Mouse (Mus musculus) liver, embryonic 13.5 days (tissue): ENCODE results near the gene A130010J15Rik. TPM values are rescaled to one million over a fixed set of nuclear protein-coding genes. Genes with fewer than 3 reads are reported as not detected.
A peak's percentile ranks its signal among the peaks of the same experiment; 100 is the strongest.

Experiments
- ATAC-seq: fragments of 200-750 bp; cut with Nextera tagmentation; 2 replicates; pipeline ENCODE4 v1.8.0; 2017; ENCODE audit warnings: low read depth, mild to moderate bottlenecking, moderate number of reproducible peaks, moderate library complexity
- DNase-seq: peaks from one replicate; pipeline ENCODE4 v3.0.0; 2022
- H3K27ac ChIP-seq: fragments of 300-500 bp; sonication (generic); 2 replicates; pipeline ENCODE4 v1.5.1; 2015; ENCODE audit warnings: moderate library complexity, mild to moderate bottlenecking, inconsistent platforms
- H3K27me3 ChIP-seq: fragments of 300-500 bp; sonication (generic); 2 replicates; pipeline ENCODE4 v1.6.1; 2015; ENCODE audit warnings: mild to moderate bottlenecking, inconsistent platforms
- H3K36me3 ChIP-seq: fragments of 300-500 bp; sonication (generic); 2 replicates; pipeline ENCODE4 v1.6.1; 2015; ENCODE audit warnings: mild to moderate bottlenecking, inconsistent platforms
- H3K4me1 ChIP-seq: fragments of 300-500 bp; sonication (generic); replicated peaks from 2 replicates; pipeline ENCODE4 v1.6.1; 2015; ENCODE audit warnings: inconsistent platforms
- H3K4me2 ChIP-seq: fragments of 300-500 bp; sonication (generic); 2 replicates; pipeline ENCODE4 v1.6.1; 2015; ENCODE audit warnings: inconsistent platforms, mild to moderate bottlenecking, moderate library complexity
- H3K4me3 ChIP-seq: fragments of 300-500 bp; sonication (generic); replicated peaks from 2 replicates; pipeline ENCODE4 v1.5.1; 2015; ENCODE audit warnings: mild to moderate bottlenecking, inconsistent platforms
- H3K9ac ChIP-seq: fragments of 300-500 bp; sonication (generic); 2 replicates; pipeline ENCODE4 v1.6.1; 2015; ENCODE audit warnings: mild to moderate bottlenecking, inconsistent platforms
- H3K9me3 ChIP-seq: fragments of 300-500 bp; sonication (generic); replicated peaks from 2 replicates; pipeline ENCODE4 v1.6.1; 2016; ENCODE audit warnings: inconsistent platforms
- WGBS: fragments of 180-500 bp; shearing (Covaris S2); methylation state at CpG from one replicate; pipeline ENCODE4 v1.1.7; 2015; ENCODE audit not compliant: insufficient replicate concordance; 5-methylcytosine and 5-hydroxymethylcytosine counted together
- polyA plus RNA-seq: library from polyadenylated mRNA; unstranded; fragments of >200 nt; fragmentation: Nextera tagmentation; extraction: Ambion mirVana; gene quantifications from 2 replicates; pipeline ENCODE4 v1.2.1, GENCODE M21; 2015

The A130010J15Rik gene
- polyA plus RNA-seq, 1 experiment from 2014 or later: 5.5 TPM

DNA sequence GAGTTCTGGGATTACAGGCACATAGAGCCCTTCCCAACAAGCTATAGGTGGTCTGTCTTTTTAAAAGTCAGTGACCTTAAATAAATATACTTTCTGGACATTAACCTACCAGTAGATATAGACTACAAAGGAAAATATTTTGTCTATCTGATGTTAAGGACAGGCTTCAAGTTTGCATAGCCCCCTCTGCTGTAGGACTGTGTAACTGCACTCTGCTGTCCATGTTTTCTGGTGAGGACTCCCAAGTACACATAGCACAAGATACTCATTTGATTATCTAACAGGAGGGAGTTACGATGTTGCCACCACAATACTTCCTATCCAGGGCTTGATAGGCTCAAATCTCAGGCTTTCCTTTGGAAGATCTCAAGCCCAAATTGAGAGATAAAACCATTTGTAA is 34.1 kb upstream of the A130010J15Rik start:
- ATAC-seq (no peak), DNase-seq (no peak)
- no peak overlapping the region for H3K4me2 ChIP-seq
- H3K9ac ChIP-seq: no peak overlapping the region
- 41% methylated on average over 1 of the region's 1 CpGs for WGBS
- H3K27ac ChIP-seq: no peak overlapping the region
- H3K4me3 ChIP-seq: no peak overlapping the region
- H3K27me3 ChIP-seq: 0 out of 2 replicates have a peak, but pooled peaks cover 8% of the 10 kb centered on the region
- no peaks in the 10 kb centered on the region for H3K9me3 ChIP-seq
- peaks cover 16% of the 10 kb centered on the region for H3K4me1 ChIP-seq
- H3K36me3 ChIP-seq: no peaks in the 10 kb centered on the region

DNA sequence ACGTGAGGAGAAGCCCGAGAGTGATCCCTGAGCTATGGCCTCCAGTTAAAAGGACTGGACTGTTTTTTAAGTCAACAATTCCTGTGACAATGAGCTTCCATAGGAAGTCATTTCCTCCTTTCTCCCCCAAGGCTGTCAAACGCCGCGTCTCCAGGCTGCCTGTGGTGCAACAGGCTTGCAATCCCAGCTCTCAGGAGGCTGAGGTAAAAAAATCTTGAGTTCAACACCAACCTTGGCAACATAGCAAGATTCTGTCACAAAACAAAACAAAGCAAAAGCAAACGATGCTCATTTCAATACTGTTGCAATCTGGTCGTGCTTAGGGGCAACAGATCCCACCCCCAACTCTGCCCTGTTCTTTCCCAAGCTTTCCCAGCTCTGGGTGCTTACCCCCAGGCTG is 29.8 kb upstream of the A130010J15Rik start:
- H3K4me2 ChIP-seq: no peak overlapping the region
- ATAC-seq (no peak), DNase-seq (no peak)
- H3K4me1 ChIP-seq: no peaks in the 10 kb centered on the region
- H3K27ac ChIP-seq: no peak overlapping the region
- H3K9me3 ChIP-seq: no peaks in the 10 kb centered on the region
- H3K36me3 ChIP-seq: no peaks in the 10 kb centered on the region
- WGBS: 30% methylated on average over 7 of the region's 7 CpGs
- H3K9ac ChIP-seq: no peak overlapping the region
- 0 out of 2 replicates have a peak, but pooled peaks cover 9% of the 10 kb centered on the region for H3K27me3 ChIP-seq
- no peak overlapping the region for H3K4me3 ChIP-seq

DNA sequence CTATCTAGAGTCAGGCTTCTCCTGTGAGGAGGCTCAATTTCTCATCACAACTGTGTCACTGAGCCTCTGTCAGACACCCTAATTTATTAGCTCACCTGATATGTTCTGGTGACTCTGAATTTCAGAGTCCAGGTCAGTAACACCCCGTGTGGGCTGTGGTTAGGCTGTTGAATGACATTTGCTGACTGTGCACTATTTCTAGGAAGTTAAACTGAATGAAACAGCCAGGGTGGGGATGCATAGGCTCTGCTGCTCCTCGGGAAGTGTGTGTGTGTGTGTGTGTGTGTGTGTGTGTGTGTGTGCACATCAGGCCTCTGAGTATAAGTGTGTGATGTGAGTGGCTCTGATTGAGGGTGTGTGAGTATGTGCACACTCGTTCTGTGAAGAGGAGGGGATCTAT is 29.2 kb upstream of the A130010J15Rik start:
- no peaks in the 10 kb centered on the region for H3K36me3 ChIP-seq
- DNase-seq (no peak), ATAC-seq (no peak)
- H3K9me3 ChIP-seq: no peaks in the 10 kb centered on the region
- H3K27me3 ChIP-seq: 0 out of 2 replicates have a peak, but pooled peaks cover 9% of the 10 kb centered on the region
- H3K9ac ChIP-seq: no peak overlapping the region
- 25% methylated on average over 3 of the region's 3 CpGs for WGBS
- no peak overlapping the region for H3K4me2 ChIP-seq
- H3K4me3 ChIP-seq: no peak overlapping the region
- H3K27ac ChIP-seq: no peak overlapping the region
- no peaks in the 10 kb centered on the region for H3K4me1 ChIP-seq

DNA sequence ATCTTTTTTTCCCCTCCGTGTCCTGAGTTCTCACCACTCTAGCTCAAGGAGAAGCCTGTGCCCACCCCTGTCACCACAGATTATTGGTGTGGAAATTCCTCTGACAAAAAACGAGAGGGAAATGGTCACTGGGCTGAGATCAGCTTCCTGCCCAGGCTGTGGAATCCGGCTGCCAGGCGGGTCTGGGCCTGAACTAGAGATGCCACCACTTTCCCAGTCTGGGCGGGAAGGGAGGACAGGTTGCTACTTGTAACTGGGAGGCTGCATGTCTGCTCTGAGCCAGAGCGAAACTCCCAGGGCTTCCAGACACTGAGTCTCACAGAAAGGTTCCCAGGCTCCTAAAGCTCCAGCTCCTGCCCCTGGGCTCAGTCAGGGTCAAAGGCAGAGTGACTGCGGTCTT is 26.7 kb upstream of the A130010J15Rik start:
- H3K36me3 ChIP-seq: no peaks in the 10 kb centered on the region
- H3K4me2 ChIP-seq: no peak overlapping the region
- H3K9ac ChIP-seq: no peak overlapping the region
- WGBS: 69% methylated on average over 7 of the region's 7 CpGs
- ATAC-seq (no peak), DNase-seq (no peak)
- no peak overlapping the region for H3K4me3 ChIP-seq
- H3K9me3 ChIP-seq: no peaks in the 10 kb centered on the region
- H3K4me1 ChIP-seq: no peaks in the 10 kb centered on the region
- no peak overlapping the region for H3K27ac ChIP-seq
- 0 out of 2 replicates have a peak, but pooled peaks cover 6% of the 10 kb centered on the region for H3K27me3 ChIP-seq

DNA sequence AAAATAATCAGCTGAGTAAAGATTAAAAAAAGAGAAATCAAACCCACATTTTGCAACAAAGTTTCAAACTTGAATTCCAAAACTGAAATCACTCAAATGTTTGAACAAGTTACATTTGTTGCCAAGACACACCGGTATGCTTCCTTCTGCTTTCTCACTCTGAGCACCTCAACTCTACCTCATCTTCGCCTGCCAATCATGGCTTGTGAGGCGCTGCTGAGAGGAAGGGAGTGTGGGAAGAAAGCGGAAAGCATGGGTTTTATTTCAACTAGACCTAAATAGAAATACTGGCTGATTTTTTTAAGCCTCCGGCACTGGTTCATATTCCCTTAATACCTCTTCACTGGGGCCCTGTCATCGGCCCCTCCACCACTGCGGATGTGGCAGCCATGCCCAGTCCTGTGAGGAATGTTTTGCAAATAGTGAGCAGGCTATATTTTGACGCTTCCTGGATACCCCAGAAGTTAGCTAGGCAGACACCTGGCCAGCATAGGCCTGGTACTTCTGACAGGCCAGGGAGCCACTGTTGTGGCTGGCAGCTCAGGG is 25.3 kb upstream of the A130010J15Rik start:
- no peak overlapping the region for H3K27ac ChIP-seq
- H3K9me3 ChIP-seq: no peaks in the 10 kb centered on the region
- 0 out of 2 replicates have a peak, but pooled peaks cover 6% of the 10 kb centered on the region for H3K27me3 ChIP-seq
- DNase-seq (no peak), ATAC-seq (no peak)
- no peak overlapping the region for H3K9ac ChIP-seq
- H3K4me3 ChIP-seq: no peak overlapping the region
- no peak overlapping the region for H3K4me2 ChIP-seq
- 52% methylated on average over 8 of the region's 8 CpGs for WGBS
- no peaks in the 10 kb centered on the region for H3K4me1 ChIP-seq
- no peaks in the 10 kb centered on the region for H3K36me3 ChIP-seq

DNA sequence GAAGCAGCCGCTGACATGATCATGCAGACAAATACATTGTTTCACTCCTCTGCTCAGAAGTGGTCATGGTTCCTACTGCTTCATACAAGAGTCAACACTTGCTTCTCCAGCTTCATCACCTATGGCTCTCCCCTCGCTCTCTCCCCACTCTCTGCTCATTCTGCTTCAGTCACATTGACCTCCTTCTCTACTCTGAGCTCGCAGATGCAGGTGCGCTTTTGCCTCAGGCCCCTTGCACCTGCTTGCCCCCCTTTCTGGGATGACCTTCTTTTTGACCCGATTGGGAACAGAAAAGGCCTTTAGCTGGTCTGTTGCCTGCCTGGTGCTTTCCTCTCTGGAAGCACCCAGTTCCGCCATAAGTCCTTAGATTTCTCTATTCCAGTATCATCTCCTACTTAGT is 23.3 kb upstream of the A130010J15Rik start:
- Histone ChIP-seq H3K9ac (no peak overlapping the region), H3K4me3 (no peak overlapping the region), H3K4me2 (no peak overlapping the region), H3K4me1 (no peaks in the 10 kb centered on the region), H3K9me3 (no peaks in the 10 kb centered on the region), H3K27me3 (peaks cover 5% of the 10 kb centered on the region; the same call in 1 of the 2 replicates), H3K27ac (no peak overlapping the region), H3K36me3 (no peaks in the 10 kb centered on the region)
- ATAC-seq: no peak
- DNase-seq: no peak
- WGBS: 75% methylated on average over 6 of the region's 6 CpGs

DNA sequence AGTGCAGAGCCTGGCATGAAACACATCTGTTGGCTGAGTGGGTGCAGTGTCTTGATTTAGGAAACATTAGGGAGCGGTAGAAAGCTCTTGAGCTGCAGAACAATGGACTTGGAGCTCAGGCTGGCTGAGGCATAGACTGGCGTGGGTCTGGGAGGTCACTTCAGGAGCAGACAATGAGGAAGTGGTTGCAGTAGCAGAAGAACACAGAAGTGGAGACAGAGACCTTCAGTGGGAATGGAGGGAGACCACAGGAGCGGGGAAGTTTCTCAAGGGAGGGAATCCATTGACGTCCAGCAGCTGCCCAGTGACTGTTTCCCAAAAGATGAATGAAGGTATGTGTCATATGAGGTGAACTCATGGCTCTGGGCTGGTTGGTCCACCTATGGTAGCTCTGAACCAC is 22.7 kb upstream of the A130010J15Rik start:
- H3K4me1 ChIP-seq: no peaks in the 10 kb centered on the region
- peaks cover 8% of the 10 kb centered on the region; the same call in 1 of the 2 replicates for H3K27me3 ChIP-seq
- WGBS: 39% methylated on average over 4 of the region's 4 CpGs
- no peak overlapping the region for H3K4me3 ChIP-seq
- ATAC-seq (no peak), DNase-seq (no peak)
- no peak overlapping the region for H3K4me2 ChIP-seq
- H3K9me3 ChIP-seq: no peaks in the 10 kb centered on the region
- no peaks in the 10 kb centered on the region for H3K36me3 ChIP-seq
- H3K9ac ChIP-seq: no peak overlapping the region
- no peak overlapping the region for H3K27ac ChIP-seq

DNA sequence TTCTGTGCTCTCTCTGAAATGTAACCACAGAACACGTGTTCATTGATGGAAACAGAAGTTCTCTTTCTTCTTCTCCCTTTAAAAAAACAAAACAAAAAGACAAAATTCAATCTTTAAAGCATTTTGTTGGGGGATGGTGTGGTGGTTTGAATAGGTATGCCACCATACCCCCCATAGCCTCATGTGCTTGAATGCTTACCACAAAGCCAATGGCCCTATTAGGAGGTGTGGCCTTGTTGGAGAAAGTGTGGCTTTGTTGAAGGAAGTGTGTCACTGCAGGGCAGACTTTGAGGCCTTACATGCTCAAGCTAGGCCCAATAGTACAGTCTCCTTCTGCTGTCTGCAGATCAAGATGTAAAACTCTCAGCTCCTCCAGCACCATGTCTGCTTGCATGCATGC is 21.4 kb upstream of the A130010J15Rik start:
- Histone ChIP-seq H3K9me3 (no peaks in the 10 kb centered on the region), H3K27ac (no peak overlapping the region), H3K27me3 (peaks cover 17% of the 10 kb centered on the region), H3K36me3 (no peaks in the 10 kb centered on the region), H3K4me2 (no peak overlapping the region), H3K4me1 (no peaks in the 10 kb centered on the region), H3K4me3 (no peak overlapping the region), H3K9ac (no peak overlapping the region)
- WGBS: 39% methylated on average over 1 of the region's 1 CpGs
- DNase-seq (no peak), ATAC-seq (no peak)

DNA sequence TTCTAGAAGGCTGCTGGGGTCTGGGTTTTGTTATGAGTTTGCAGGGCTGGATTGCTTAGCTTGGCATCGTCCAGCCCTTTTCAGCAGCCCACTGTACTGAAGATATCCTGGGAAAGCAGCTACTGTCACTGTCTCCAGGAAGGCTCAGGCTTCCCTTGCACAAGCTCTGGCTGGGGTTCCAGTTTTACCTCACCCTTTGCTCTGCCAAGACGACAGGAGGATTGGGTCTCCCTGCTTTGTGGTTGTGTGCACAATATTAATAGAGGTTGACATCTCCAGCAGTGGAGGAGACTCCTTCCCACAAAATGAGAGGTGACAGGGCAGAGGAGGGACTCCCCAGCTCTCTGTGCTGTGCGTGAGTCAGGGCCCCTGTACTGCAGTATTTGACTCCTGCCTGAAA is 18.6 kb upstream of the A130010J15Rik start:
- H3K4me2 ChIP-seq: no peak overlapping the region

DNA sequence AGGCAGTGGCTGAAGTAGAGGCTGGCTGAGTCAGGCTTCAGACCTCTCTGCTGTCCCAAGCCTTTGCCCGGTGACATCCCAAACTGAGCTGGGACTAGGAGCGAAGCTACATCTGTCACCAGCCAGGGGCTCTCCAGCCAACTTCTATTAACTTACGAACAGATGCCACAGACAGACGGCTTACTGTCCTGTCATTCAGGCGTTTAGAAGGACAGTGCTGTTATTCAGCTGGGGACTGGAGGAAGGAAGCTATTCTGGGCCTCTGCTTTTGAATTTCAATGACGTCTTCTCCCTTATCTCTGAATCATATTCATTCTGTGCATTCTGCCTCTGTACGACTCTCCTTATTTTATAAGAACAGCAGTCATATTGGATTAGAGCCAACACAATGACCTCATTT is 16.7 kb upstream of the A130010J15Rik start:
- peaks cover 51% of the 10 kb centered on the region for H3K27me3 ChIP-seq
- 32% methylated on average over 7 of the region's 7 CpGs for WGBS
- no peaks in the 10 kb centered on the region for H3K9me3 ChIP-seq
- H3K4me1 ChIP-seq: peaks cover 22% of the 10 kb centered on the region
- DNase-seq: no peak
- ATAC-seq: no peak
- H3K4me3 ChIP-seq: no peak overlapping the region
- H3K36me3 ChIP-seq: no peaks in the 10 kb centered on the region
- no peak overlapping the region for H3K4me2 ChIP-seq
- H3K27ac ChIP-seq: no peak overlapping the region
- H3K9ac ChIP-seq: no peak overlapping the region

More for the DNA sequence above, 18.6 kb upstream of the A130010J15Rik start:
- ATAC-seq (no peak), DNase-seq (no peak)
- Histone ChIP-seq H3K4me3 (no peak overlapping the region), H3K9ac (no peak overlapping the region), H3K27ac (no peak overlapping the region), H3K36me3 (no peaks in the 10 kb centered on the region), H3K4me1 (peaks cover 16% of the 10 kb centered on the region), H3K9me3 (no peaks in the 10 kb centered on the region), H3K27me3 (peaks cover 46% of the 10 kb centered on the region)
- 45% methylated on average over 3 of the region's 3 CpGs for WGBS

DNA sequence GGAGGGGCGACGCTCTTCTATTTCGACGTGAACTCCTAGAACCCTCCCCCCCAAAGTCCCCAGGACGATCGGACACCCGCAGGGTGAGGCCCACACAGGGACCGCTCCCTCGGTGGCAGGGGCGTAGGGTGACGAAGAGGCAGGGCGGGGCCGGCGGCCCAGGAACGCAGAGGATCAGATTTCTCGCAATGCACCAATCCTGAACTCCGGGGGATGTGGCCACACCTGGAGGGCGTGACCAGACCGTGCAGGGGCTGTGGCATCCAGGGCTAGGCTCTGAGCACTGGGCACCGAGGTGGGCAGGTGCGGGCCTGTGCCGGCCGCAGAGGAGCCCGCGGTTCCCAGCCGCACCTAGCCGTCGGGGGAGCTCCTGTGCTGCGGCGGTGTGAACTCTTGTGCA is 15.0 kb upstream of the A130010J15Rik start, which contains the start of gene Irf6:
Irf6 (plus strand) TSS at position 240 of the 400 bp plus-strand sequence.
- peaks cover 51% of the 10 kb centered on the region for H3K27me3 ChIP-seq

DNA sequence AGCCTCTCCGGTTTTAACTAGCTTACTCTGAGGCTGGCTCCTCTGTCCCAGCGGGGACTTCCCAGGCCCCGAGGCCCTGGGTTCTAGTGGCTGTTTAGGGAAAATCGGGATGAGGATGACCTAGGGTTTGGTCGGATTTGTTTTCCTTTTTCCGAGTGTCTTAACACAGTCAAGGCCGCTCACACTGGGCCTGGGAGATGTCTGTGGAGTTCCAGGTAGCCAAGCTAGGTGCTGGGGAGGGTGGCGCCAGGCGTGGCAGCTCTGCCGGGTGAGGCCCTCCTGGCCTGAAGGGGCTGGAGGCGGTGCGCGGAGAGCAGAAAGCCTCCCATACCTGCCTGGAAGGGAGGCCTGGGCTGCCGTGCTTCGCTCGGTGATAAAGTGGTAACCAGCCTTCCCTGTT is 14.3 kb upstream of the A130010J15Rik start:
- Histone ChIP-seq H3K27ac (no peak overlapping the region), H3K4me2 (peak overlapping the region; percentile 57), H3K4me1 (peaks cover 33% of the 10 kb centered on the region), H3K27me3 (peaks cover 51% of the 10 kb centered on the region), H3K4me3 (peak overlapping the region; percentile 50), H3K9me3 (no peaks in the 10 kb centered on the region), H3K9ac (no peak overlapping the region), H3K36me3 (no peaks in the 10 kb centered on the region)
- no peak for DNase-seq
- 46% methylated on average over 16 of the region's 16 CpGs for WGBS
- ATAC-seq: no peak

More for the DNA sequence above, 15.0 kb upstream of the A130010J15Rik start, which contains the start of gene Irf6:
- ATAC-seq: peak; percentile 89
- Histone ChIP-seq H3K4me3 (peak within 1 kb of the TSS; percentile 50), H3K27ac (no peak within 1 kb of the TSS), H3K9ac (no peak within 1 kb of the TSS), H3K4me2 (peak within 1 kb of the TSS; percentile 57), H3K36me3 (no peaks in the 10 kb centered on the region), H3K9me3 (no peaks in the 10 kb centered on the region), H3K4me1 (peaks cover 33% of the 10 kb centered on the region)
- WGBS: 5% methylated on average over 30 of the region's 30 CpGs
- DNase-seq: peak; percentile 43
